Mouse (Mus musculus) CH12.LX (cell line): ENCODE measurements around the gene Wscd1. TPM values are rescaled to one million over a fixed set of nuclear protein-coding genes. Genes with fewer than 3 reads are reported as not detected.

Experiments used
- DNase-seq: peaks from one replicate; pipeline ENCODE4 v3.0.0-alpha.2; 2013; ENCODE audit errors: extremely low read depth
- H3K27ac ChIP-seq: 2 replicates; pipeline ENCODE4 v1.5.1; 2012; ENCODE audit warnings: low read depth, mild to moderate bottlenecking, control low read depth, moderate library complexity; ENCODE audit not compliant: insufficient read depth
- H3K27me3 ChIP-seq: replicated peaks from 2 replicates; pipeline ENCODE3; 2012; ENCODE audit warnings: inconsistent platforms
- H3K36me3 ChIP-seq, 2 experiments: replicated peaks in 1 of 2; 2 replicates each; pipeline versions ENCODE3 to v1.6.1; 2012; ENCODE audit warnings: inconsistent platforms in 1 of 2, low read length in 1 of 2, mild to moderate bottlenecking in 1 of 2, mixed read lengths in 1 of 2, moderate library complexity in 1 of 2; ENCODE audit not compliant: control insufficient read depth in 1 of 2, insufficient read depth in 1 of 2
- H3K4me1 ChIP-seq, 2 experiments: 2 replicates each; pipeline ENCODE4 v1.6.1; 2012; ENCODE audit warnings: inconsistent platforms in 1 of 2, moderate library complexity in 1 of 2; ENCODE audit not compliant: insufficient read depth in 2 of 2, control insufficient read depth in 1 of 2
- H3K4me2 ChIP-seq: 2 replicates; pipeline ENCODE4 v1.6.1; 2012; ENCODE audit warnings: low read depth, mild to moderate bottlenecking, control low read depth; ENCODE audit not compliant: poor library complexity, insufficient read depth, severe bottlenecking
- H3K4me3 ChIP-seq, 3 experiments: fragments of 150-350 bp in 1 of 3; sonication (generic) in 1 of 3; replicated peaks in 1 of 3; 2 replicates each; pipeline versions ENCODE3 to v1.5.1; 2011 to 2012; ENCODE audit warnings: low read depth in 2 of 3, low read length in 2 of 3, mild to moderate bottlenecking in 2 of 3, moderate library complexity in 2 of 3, control low read depth in 1 of 3, improper control_type of control experiment in 1 of 3, inconsistent platforms in 1 of 3, mixed read lengths in 1 of 3; ENCODE audit not compliant: poor library complexity in 1 of 3
- H3K79me2 ChIP-seq: replicated peaks from 2 replicates; pipeline ENCODE4 v1.6.1; 2012; ENCODE audit warnings: mild to moderate bottlenecking, moderate library complexity; ENCODE audit not compliant: control insufficient read depth, poor library complexity, insufficient read depth, severe bottlenecking; ENCODE audit errors: extremely low read depth
- H3K9ac ChIP-seq: 2 replicates; pipeline ENCODE4 v1.6.1; 2012; ENCODE audit warnings: low read depth, mild to moderate bottlenecking, control low read depth, moderate library complexity; ENCODE audit not compliant: insufficient read depth
- H3K9me3 ChIP-seq: replicated peaks from 2 replicates; pipeline ENCODE3; 2012; ENCODE audit warnings: low read length, inconsistent platforms, mixed read lengths
- CTCF ChIP-seq, 2 experiments: IDR thresholded peaks in 1 of 2; conservative IDR thresholded peaks in 1 of 2; 2 replicates each; pipeline ENCODE4 v1.5.1; 2011 to 2012; ENCODE audit warnings: low read depth in 2 of 2, low read length in 2 of 2, improper control_type of control experiment in 1 of 2, inconsistent platforms in 1 of 2, mild to moderate bottlenecking in 1 of 2, moderate library complexity in 1 of 2
- USF1 ChIP-seq: IDR thresholded peaks from 2 replicates; pipeline ENCODE4 v1.6.1; 2014; ENCODE audit warnings: low read depth, mild to moderate bottlenecking, inconsistent platforms, low read length, improper control_type of control experiment
- ZC3H11A ChIP-seq: IDR thresholded peaks from 2 replicates; pipeline ENCODE4 v1.6.1; 2012; ENCODE audit warnings: low read depth, mild to moderate bottlenecking, inconsistent platforms, low read length, improper control_type of control experiment
- dilution Hi-C: fragments of 300-500 bp; cut with MboI; formaldehyde crosslinking; loops from 2 replicates; pipeline ENCODE4 v1.14.3; 2020; ENCODE audit warnings: low sequenced_read_pairs; ENCODE audit not compliant: extremely low pct_unique_long_range_greater_than_20kb, extremely low pct_ligation_motif_present
- in situ Hi-C: fragments of 300-500 bp; cut with MboI; formaldehyde crosslinking; loops from 3 replicates; pipeline ENCODE4 v1.14.3; 2019; ENCODE audit warnings: low sequenced_read_pairs, low pct_ligation_motif_present, low pct_unique_long_range_greater_than_20kb, mixed read lengths
- polyA plus RNA-seq: library from polyadenylated mRNA; unstranded; fragments of >175 nt; gene quantifications from 2 replicates; pipeline ENCODE4 v1.2.1, GENCODE M21; 2012; ENCODE audit warnings: low read depth; ENCODE audit not compliant: insufficient read length
- total RNA-seq, 2 experiments: library from RNA; depleted of rRNA; stranded (reverse); fragments of 300-350 nt in 1 of 2; fragments of >200 nt in 1 of 2; gene quantifications; 2 replicates each; pipeline ENCODE4 v1.2.3; 2012 to 2014

Gene Wscd1
- total and polyA plus RNA-seq, 3 experiments, result not detected

DNA sequence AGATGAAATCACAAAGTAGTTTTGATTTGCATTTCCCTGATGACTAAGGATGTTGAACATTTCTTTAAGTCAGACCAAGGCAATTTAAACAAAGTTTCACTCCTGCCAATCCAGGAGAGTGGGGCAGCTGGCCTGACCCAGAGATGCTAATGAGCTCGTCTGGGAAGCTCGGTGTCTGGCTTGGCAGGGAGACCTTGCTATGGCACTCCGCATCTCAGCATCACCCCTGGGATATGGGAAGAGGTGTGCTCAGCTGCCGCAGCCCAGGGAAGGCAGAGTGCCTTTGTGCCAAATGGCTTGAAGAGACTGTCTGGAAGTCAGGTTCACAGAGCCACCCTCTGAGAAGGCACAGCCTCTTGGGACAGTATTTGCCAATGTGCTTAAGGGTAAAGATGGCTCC is 75.3 kb downstream of the Wscd1 start:
- Histone ChIP-seq H3K36me3 (no peaks in the 10 kb centered on the region), H3K4me1 (no peaks in the 10 kb centered on the region; a peak in 1 of 4 replicates), H3K9me3 (no peaks in the 10 kb centered on the region), H3K79me2 (no peaks in the 10 kb centered on the region), H3K9ac (no peak overlapping the region), H3K4me3 (no peak overlapping the region), H3K27ac (no peak overlapping the region), H3K27me3 (peaks cover 93% of the 10 kb centered on the region), H3K4me2 (no peak overlapping the region)
- no peak for DNase-seq
- dilution Hi-C loops, result no loop called here
- in situ Hi-C loops, result no loop called here
- TF ChIP-seq CTCF (conservative IDR thresholded peaks at IDR 0.05 in 1 of 2, IDR thresholded peaks at IDR 0.05 in 1 of 2; ENCODE audit: low read depth in 2 of 2, low read length in 2 of 2) (no peak), USF1 (no peak), ZC3H11A (no peak)
